Mouse (Mus musculus): ENCODE results near the gene Lap3.

The Lap3 gene

DNA sequence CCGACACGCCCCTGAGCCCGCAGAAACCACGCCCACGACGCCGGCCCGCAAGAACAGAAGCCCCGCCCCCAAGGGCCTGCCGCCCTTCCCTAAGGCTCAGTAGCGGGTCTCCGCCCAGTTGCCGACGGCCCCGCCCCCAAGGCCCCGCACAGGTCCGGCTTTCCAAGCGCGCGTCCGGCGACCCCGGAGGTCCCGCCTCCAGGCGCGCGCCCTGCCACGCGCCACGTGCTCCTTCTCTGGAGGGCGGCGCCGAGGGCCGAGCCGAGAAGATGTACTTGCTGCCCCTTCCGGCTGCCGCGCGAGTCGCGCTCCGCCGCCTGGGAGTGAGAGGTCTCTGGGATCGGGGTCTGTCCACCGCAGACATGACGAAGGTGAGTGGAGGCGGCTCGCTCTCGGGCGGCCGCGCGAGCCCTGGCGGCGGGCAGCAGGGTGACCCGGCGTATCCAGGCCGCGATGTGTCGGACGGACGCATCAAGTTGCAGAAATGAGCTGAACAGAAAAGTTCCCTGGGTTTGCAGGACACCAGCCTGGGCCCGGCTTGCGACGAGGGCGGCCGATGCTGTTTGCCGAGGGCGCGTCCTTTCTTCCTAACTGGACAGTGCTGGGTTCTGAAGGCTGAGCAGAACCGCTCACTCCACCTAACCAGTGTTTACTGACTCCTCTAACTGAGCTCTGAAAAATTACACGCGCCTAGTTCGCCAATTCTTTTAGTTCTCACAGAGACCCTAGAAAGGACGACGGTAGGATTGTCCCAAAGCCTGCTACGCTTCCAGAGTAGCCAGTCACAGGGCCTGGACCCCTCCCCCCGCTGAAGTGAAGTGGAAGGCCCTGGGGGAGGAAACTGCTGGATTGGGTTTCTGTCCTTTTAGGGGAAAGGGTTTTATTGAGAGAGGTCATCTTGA, at the start of gene Lap3:
Gene Lap3 (plus strand): TSS at position 184 of the 902 bp plus-strand sequence.
- peak; percentile 100 for DNase-seq

DNA sequence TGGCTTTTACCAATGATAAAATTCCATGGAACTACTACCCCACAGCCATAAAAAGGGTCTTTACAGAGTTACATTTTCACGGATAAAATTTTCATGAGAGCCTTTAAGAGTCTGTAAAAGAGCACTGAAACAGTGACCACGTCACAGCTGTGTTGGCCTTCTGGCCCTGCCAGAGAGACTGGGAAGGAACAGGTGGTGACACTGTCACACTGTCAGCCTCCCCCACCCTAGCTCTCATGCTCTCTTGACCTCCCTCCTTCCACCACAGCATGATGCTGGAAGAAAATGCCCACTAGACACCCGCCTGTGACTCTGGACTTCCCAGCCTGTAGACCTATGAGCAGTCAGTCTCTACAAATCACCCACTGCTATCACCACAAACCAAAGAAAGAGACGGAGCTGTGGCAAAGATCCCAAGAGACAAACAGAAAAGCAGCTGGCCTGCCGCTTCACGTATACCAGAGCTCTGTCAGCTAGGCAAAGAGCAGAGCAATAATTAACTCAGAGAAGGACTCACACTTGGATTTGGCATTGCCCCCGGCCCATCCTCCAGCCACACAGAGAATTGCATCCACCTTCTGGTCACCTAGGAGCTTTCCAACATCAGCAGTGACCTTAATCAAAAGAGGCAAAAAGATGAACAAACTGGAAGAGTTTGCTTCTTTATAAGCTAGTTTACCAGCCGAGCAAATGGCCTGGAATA, 48.9 kb upstream of the Lap3 start:
- DNase-seq = peak; percentile 86

DNA sequence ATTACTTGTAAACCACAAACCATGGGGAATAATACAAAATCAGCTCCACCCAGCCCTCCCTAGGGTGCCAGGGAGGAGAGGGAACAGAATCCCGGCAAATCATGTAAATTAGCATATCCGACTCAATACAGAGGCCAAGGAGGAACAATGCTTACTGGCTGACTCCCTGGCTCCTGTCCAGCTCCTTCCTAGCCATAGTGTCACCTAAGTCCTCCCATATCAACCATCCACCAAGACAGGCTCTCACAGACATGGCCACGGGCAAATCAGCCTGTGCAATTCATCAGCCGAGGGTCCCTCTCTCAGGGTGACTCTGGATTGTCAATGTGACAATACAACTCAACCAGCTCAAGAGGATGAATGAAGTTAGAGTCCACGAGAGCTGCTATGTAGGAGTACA, 44.5 kb upstream of the Lap3 start:
- peak; percentile 23 for DNase-seq

DNA sequence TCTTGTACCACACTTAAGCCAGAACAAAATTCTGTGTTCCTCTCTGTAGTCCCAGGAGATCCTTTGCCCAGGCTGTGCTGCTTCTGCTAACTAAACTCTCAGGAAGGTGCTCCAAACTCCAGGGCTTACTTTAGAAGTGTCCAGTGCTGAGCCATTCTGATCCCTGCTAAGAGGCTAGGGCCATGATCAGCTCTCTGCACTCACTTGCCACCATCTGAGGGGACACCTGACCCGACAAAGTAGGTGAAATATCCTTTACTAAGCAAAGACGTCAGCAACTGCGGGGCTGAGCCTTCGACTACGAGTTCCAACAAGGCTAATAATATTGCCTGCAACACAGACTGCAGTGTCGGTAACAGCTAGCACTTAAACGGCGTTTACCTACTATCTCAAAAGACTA, 44.0 kb upstream of the Lap3 start:
- DNase-seq = no peak

DNA sequence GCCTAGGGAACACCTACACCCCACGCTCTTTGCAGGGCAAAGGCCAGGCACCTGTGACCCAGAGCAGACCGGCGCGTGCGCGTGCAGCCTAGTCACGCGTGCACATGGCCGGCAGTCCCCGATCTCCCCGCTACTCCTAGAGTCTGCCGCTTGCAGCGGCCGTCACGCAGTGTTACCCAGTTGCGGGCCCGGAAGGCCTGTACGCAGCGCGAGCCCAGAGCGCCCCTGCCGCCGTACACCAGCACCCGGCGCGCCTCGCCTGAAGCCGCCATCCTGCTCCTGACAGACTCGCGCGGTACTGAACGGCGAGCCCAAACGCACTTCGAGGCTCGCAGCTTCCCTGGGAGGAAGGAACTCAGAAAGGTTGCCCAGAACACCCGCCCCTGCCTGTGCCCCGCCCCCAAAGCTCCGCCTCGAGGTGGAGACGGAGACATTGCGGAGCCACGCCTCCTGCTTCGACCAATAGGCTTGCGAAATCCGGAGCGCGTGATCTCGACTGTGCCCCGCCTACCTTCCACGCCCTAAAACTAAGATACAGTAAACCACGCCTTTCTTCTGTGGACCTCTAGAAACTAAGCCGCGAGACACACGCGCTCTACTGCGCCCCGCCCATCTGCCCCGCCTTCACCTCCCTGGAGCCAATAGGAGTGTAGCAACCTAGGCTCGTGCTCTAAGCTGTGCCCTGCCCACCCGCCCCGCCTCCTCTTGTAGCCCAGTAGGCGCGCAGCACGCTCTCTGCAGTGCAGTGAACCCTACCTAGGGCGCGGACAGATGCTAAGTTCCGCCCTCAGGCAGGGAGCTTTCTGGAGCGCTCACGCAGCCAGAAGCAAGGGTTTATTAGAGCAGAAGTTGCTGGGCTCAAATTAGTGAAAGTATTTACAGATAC, 43.1 kb upstream of the Lap3 start, which contains the start of gene Qdpr:
Gene Qdpr (minus strand): TSS at position 406 of the 886 bp plus-strand sequence.
- peak; percentile 99 for DNase-seq

DNA sequence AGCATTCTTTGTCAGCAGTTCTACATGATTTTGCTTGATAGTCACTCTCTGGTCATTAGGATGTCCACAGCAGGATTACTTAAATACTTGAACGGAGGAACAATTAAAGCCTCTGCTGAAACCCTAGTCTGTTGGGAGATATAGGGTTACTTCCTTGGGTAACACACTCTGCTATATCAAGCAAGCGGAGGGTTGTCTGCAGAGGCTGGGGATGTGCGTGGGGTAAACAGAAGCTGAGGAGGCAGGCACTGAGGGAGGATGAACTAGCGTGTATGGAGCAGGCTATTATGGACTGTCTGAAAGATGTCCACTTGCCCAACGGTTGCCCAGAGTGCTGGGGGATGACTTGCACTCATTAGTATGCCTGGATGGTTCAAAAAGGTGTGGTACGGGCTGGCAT, 39.7 kb upstream of the Lap3 start, which contains the start of gene Clrn2:
Gene Clrn2 (plus strand): TSS at position 301 of the 400 bp plus-strand sequence.
- no peak for DNase-seq

DNA sequence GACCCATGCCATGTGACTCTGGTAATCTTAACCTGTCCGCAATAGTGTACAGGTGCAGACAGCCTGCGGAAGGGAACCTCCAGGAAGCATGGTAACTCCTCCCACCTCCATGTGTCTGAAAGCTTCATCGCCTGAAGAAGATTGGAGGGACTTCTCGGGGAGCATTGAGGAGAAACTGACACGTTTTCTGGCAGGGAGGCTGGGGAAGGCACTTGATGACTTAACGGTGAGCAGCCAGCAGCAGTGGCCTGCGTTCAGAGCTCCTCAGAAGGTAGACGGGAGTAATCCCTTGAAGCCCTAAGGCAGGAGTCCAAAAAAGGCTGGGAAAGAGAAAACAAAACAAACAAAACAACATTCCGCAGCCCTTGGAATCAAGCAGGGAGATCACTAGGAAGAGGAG, 38.7 kb upstream of the Lap3 start:
- DNase-seq = no peak

DNA sequence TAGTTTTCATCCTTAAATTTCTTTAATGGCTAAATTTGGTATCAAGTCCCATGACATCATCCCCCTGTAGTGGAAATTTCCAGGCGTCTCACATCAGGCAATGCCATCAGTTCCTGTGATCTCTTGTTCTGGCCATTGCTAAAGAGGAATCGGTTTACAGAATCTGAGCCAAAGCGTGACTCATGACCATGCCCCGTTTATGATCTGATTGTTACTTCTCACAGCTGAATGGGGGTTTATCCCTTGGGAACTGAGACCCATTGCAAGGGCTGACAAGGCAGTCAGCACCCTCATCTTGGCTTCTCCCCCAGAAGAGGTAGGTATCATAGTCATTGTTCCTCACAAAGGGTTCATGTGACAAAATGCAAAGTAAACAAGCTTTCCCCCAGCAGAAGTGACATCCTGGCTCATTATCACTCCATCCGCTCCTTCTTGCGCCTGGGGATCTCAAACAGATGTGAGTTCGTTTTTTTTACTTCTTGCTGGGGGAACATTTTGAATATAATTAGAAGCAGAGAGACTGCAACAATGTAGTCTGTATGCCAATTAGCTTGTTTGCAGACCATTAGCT, 20.2 kb upstream of the Lap3 start:
- DNase-seq = no peak

DNA sequence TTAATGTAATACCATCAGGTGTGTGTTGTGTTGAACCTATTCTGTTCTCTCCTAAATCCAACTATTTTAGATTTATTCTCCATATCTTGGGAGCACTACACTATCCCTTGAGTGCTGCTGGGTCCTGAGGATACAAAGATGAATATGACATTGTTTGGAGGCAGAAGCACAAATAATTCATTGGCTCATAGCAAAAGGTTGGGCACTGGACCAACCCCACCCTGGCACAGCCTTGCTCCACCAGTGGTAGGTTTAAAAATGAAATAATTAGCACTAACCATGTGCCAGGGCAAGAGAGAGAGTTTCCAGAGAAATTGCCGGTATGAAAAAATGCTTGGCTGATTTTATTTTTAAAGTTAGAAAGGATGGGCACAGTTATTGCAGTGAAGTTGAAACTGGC, 19.7 kb upstream of the Lap3 start:
- no peak for DNase-seq

DNA sequence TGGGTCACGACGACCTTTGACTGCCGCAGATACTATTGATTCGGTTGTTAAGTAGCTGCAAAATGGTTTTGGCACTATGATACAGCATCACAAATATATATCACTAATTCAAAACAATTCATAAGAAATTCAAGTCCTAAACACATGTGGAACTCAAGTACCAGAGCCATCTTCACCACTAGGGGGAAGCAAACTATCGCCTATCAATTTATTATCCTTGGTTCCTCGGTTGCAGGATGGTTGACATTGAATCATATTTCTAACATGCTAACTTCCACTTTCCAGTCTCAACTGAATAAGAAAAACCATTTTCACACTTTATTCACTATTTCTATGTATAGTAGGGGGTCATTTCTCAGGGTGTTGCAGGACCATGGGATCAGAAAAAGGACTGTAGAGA, 19.0 kb upstream of the Lap3 start:
- peak; percentile 85 for DNase-seq

DNA sequence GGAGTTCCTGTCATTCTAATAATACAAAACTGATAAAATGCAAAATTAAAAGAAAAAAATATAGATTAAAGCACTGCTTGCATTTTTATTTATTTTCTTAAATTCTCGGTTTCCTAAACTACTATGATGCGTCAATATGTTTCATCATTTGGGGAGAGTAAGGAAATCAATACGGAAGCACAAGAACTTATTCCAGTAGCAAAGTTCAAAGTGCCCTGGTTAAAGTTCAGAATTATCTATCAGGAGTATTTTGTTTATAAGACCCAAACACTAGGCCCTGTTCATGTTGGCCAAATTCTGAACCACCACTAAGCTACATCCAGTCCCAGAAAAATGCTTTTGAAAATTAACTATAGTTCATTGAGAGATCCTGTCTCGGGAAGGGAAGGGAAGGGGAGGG, 18.4 kb upstream of the Lap3 start:
- no peak for DNase-seq

DNA sequence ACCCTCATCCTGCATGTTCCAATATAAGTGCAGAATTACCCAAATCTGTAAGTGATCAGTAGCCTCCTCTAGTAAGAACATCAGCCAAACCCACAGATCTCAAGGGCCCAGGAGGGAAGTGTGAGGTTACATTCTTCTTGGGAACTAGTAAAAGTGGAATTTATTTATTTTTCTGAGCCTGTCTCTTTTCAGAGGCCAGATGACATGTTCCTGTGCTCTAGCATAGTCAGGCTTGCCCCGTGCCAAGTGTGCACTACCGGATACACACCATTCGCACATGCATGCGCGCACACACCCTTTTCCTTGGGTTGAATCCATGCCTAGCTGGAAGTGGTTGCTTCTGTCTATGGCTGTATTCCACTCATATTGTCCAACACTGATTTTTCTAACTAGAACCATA, 17.4 kb upstream of the Lap3 start:
- no peak for DNase-seq

DNA sequence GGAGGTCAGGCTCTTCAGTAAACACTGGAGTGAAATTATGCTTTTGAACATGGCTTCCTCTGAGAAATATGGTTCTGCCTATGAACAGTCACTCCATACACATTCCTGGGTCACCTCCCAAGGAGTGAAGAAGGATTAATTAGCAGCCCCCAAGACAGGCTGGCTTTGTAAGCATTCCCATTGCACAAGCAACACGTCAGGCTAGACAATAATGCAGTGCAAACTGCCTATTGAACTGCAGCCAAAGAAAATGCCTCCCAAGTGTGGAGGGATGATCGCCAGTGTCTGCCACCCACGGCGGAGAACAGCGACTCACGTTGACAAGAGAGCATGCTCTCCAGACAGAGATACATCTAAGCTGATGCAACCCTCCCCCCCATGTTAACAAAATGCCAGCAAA, 16.9 kb upstream of the Lap3 start:
- DNase-seq = no peak

DNA sequence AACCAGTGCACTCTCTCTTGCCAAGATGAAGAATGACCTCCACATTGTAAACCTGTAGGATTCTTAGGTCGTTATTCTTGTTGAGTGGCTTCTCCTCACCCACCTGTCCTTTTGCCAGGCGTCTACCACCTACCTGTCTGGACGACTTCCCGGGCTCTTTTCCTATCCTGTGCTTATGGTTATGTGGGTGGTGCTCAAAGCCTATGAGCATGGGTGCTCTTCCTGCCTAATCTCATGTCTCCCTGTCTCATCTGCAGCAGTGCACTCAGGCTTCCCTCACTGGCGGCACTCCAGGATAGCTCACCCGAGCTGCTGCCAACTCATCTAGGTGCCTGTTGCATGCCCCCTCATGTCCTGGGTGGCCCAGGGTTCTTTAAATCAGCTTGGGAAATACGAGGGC, 15.6 kb upstream of the Lap3 start:
- DNase-seq = no peak

DNA sequence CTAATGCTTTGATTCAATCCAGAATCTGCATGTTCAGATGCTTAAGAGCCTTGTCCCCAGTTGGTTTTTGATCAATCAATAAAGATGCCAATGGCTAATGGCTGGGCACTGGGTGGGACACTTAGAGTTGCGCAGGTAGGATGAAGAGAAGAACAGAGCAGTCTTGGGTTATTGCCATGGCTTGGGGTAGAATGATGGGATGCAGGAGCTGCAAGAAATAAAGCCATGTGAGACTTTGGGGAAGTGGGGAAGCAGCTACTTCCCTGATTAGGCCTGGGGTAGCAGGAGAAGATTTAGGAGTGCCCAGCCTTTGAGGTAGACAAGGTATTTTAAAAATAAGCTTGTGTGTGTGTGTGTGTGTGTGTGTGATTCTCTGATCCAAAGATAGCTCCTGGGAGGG, 13.1 kb upstream of the Lap3 start:
- no peak for DNase-seq

DNA sequence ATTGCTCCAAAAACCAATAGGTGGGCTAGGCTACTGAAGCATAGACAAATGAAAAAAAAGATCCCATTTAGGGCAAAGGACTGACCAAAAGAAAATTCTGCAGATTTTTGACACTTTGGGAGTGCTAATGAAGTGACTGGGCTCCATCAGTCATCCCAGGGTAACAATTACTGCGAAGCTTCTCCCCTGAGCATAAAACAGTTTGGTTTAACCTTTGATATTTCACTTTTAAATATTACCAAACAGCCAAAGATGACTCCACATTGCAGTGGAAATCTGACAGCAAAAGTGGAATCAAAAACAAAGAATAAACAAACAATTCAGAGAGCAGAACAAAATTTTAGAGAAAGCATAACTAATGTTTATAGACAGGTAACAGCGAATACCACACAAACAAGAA, 12.0 kb upstream of the Lap3 start:
- peak; percentile 56 for DNase-seq

DNA sequence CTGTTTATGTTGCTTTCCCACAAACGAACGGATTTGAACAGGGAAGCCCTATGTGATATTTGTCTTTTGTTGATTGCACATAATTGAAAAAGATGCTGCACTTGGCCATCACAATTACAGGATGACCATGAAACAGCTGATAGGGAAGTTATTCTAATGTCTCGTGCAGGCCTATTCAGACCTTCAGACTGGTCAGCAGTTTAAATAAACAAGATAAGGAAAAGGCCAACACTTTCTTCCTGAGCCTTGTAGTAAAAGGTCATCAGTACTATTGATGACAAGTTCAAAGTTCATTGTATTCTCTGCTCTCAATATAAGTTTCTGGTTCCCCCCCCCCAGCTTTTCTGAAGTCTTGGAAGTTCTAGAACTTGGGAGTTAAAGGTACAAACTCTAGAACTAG, 10.6 kb upstream of the Lap3 start:
- no peak for DNase-seq

DNA sequence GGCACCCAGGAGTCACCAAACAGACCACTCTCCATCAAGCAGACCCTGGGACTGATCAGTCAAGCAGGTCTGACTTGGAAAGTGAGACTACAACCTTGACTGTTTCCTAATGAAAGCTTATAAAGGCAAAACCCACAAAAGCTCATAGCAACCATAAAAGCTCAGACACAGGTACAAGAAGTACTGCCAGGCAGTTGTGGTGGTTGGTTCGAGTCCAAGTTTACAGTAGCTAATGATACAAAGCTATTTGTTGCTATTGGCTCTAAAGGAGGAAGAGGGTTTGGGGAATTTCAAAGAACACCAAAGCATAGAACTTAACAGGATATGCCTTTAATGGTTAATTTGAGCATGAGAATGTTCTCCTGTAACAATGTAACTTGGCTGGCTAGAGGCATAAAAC, 9.5 kb upstream of the Lap3 start:
- no peak for DNase-seq

DNA sequence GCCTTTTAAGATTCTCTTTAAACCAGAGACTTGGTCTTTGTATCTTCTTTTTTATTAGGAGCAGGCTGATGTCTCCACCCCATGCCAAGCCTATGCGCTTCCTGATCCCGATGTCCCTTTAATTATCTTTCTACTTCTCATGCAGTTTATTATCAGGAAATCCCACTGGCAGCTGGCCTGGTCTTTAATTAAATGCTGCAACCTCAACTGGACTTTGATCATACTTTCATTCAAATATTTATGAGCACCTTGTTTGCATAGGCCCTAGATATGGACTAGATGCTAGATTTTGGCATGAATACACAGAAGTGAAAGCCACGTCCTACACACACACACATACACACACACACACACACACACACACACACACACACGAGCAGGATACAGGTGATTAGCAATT, 1.4 kb upstream of the Lap3 start:
- no peak for DNase-seq

DNA sequence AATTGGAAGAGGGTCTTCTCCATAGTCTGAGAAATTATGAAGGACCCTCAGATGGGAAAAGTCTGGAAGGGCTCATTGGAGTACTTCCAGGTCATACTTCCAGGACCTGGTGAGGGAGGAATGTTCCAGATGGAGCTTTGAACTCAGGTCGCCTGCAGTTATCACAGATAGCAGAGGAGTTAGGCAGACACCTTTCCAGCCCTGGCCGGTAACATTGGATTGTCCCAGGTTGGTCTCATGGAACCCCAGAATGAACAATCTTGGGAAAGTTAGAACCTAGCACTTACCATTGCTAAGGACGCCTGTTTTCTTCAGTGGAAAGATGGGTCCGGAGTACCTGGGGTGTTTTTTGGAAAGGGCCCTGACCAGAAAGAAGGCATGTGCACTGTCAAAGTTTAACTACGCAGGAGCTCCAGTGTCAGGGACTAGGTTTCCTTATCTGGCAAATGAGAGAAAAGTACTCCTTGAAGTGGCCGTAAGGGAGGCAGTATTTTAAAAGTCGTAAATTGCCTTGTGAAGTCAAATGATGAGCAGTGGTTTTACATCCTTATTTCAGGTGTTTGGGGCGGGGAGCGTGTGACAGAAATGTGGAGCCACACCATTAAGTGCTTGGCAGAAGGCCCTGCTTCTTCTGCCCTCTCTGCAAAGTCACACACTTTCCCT, 1.1 kb downstream of the Lap3 start:
- peak; percentile 58 for DNase-seq

DNA sequence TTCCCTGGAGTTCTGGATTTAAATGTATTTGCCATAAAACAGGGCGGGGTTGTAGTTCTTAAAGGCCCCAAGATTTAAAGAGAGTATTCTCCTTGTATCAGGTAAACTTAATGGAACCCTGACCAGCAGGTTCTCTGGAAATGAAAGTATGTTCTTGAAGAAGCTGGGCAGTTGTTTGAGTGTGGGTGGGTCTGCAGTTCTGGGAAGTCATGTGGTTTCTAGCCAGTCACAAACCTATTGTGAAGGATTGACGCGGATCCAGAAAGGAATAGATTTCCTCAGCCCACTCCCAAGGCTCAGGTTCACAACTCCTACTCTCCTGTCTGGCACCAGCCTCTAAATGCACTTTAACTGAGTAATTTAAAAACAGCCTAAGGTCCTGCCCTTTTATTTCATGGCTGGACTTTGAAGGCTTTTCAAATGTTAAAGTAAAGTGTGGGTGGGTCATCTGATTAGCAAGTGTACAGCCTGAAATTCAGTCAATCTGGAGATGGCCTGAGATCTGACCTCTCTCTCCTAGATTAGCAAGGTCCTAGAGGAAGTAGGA, 2.3 kb downstream of the Lap3 start:
- no peak for DNase-seq

DNA sequence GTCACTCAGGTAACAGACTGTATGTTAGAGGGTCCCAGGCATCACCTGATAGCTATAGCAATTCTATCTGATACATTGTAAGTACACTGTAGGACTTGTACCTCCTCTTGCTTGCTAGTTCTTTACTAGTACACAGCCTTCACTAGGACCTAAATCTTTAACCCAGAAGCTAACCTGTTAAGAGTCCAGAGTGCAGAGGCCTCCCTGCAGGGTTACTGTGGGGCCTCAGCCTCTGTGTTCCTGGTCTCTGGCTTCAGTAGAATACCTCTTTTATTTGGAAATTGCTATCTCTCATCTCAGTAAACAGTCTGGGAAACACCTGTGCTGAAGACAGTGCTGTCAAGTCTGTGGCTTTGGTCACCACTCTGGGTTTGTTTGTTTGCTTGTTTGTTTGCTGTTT, 2.9 kb downstream of the Lap3 start:
- peak; percentile 71 for DNase-seq
